Mouse (Mus musculus) olfactory bulb, adult 2 months (tissue): Measurements from ENCODE around the gene Rad54l2.

Source experiments
- CTCF ChIP-seq: fragments of 200-500 bp; IDR thresholded peaks from 2 replicates; pipeline ENCODE4 v1.5.1; 2012; ENCODE audit warnings: low read depth, mild to moderate bottlenecking, low read length, moderate library complexity; ENCODE audit not compliant: insufficient read depth
- POLR2A ChIP-seq: fragments of 200-500 bp; IDR thresholded peaks from 2 replicates; pipeline ENCODE4 v1.6.1; 2012; ENCODE audit warnings: mild to moderate bottlenecking, low read depth, low read length, moderate library complexity; ENCODE audit not compliant: insufficient read depth

GRCm38 (mm10) chr9:106739962-106740361 is 49.0 kb downstream of the Rad54l2 start:
- TF ChIP-seq CTCF, result no peak
- TF ChIP-seq POLR2A, result no peak
